Mouse (Mus musculus) regulatory T cell (primary cell): ENCODE results near the gene Tle6.

Experiments
- in situ Hi-C: fragments of 300-600 bp; cut with MboI, MseI; formaldehyde crosslinking; loops from one replicate; pipeline ENCODE4 v1.15.1; 2025; ENCODE audit warnings: high pct_unique_total_duplicates

Tle6 gene

DNA sequence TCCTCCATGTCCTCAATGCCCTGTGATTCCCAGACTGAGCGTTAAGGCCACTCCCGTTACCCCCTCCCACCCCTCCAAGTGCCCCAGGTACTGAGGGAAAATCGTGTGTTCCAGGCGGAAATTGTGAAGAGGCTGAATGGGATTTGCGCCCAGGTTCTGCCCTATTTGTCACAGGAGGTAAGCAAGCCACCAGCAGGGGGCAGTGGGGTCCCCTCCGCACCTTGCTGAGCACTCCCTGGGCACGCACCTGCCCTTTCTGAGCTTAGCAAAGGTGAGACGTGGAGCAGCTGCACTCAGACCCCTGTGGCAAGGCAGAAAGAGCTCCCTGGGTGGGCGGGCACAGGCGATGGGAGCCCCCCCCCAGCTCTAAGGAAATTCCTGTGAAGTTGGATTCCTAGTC lies 36.1 kb downstream of the Tle6 start:
- in situ Hi-C loops = no loop called here

DNA sequence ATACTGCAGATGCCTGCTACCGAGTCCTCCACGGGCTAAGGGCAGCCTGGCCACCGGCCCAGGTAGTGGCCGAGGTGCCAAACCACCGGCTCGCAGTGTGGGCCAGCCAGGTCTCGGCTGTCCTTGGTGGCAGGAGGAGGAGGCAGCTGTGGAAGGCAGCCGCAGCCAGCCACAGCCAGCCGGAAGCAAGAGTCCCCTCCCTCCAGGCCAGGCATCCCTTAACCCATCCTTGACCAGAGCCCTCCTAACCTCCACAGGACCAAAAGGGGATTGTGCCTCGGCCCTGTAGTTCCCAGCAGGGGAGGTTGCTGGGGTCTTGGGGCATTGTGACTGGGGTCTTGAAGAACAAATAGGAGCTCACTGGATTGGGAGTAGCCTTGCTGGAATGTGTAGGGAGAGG lies 36.7 kb downstream of the Tle6 start:
- in situ Hi-C loops = no loop called here

- in situ Hi-C loops = no loop called here
Measured at GRCm38 (mm10) chr10:81563481-81563880, 37.4 kb downstream of the Tle6 start.

GRCm38 (mm10) chr10:81562411-81562810 lies 38.5 kb downstream of the Tle6 start:
- in situ Hi-C loops = no loop called here

- in situ Hi-C loops = no loop called here
Measured at GRCm38 (mm10) chr10:81560719-81561459, 40.0 kb downstream of the Tle6 start.

DNA sequence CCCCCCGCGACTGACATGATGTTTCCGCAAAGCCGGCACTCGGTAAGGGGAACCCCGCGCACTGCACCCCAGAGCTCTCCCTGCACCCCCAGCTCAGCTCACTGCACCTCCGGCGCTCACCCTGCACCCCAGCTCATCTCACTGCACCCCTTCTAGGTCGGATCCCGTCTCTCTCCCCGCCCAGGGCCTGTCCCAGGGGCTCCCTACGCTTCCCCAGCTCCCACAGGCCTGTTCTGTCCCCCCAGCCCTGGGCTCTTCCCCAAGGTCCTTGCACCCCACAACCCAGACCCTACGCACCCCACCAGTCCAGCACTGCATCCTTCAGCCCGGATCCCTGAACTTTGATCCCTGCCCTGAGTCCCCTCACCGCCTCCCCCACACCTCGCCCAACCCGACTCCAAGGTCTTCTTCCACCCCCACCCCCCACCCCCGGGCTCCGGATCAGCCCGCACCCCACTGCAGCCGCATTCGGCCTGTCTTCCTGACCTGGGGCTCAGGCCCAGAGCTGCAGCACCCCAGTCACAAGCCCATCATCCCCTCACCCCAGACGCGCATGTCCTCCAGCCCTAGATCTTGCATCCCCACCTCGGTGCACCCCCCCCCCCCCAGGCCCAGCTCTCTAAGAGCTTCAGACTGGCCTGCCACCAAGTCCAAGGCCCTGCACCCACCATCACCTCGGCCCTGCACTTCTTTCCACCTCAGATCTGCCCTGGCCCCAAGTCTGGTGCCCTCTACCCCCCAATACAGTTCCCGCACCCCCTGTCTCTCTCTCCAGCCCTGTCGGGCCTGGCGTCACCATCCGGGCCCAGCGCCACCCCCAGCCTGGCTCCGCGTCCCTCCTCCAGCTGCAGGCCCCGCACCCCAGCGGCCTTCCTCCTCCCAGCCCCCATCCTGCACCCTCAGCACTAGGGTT lies 41.0 kb downstream of the Tle6 start:
- in situ Hi-C loops = loop anchor here (5.0 kb wide), 1 partner anchor 82 kb away; no protein-coding TSS in a partner anchor

DNA sequence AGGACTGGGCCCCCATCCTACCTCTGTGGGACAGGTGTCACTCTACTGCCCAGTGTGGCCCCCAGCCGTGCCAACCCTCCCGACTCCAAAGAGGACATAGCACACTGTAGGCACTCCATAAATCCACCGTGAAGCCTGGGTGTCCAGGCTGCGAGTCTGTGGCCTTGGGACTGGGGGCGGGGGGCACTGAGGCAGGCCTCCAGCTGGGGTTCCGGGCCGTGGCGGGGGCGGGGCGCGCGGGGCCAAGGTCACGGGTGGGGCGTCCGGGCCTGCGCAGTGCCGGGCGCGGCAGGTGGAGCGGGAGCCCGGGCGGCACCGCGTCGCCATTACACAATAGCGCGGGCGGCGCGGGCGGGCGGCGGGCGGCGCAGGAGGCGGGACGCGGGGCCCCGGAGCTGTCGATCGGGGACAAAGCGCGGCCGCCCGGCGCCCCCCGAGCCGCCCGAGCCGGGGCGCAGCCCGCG lies 41.7 kb downstream of the Tle6 start, which contains the start of gene Aes:
Gene Aes (plus strand): TSS at position 326 of the 464 bp plus-strand sequence.
- in situ Hi-C loops = loop anchor here (5.0 kb wide), 1 partner anchor 83 kb away; no protein-coding TSS in a partner anchor

GRCm38 (mm10) chr10:81557491-81557890 lies 43.4 kb downstream of the Tle6 start:
- in situ Hi-C loops = loop anchor here (5.0 kb wide), 1 partner anchor 85 kb away; no protein-coding TSS in a partner anchor

- in situ Hi-C loops = loop anchor here (5.0 kb wide), 1 partner anchor 86 kb away; no protein-coding TSS in a partner anchor
Measured at GRCm38 (mm10) chr10:81556282-81556681, 44.6 kb downstream of the Tle6 start.

DNA sequence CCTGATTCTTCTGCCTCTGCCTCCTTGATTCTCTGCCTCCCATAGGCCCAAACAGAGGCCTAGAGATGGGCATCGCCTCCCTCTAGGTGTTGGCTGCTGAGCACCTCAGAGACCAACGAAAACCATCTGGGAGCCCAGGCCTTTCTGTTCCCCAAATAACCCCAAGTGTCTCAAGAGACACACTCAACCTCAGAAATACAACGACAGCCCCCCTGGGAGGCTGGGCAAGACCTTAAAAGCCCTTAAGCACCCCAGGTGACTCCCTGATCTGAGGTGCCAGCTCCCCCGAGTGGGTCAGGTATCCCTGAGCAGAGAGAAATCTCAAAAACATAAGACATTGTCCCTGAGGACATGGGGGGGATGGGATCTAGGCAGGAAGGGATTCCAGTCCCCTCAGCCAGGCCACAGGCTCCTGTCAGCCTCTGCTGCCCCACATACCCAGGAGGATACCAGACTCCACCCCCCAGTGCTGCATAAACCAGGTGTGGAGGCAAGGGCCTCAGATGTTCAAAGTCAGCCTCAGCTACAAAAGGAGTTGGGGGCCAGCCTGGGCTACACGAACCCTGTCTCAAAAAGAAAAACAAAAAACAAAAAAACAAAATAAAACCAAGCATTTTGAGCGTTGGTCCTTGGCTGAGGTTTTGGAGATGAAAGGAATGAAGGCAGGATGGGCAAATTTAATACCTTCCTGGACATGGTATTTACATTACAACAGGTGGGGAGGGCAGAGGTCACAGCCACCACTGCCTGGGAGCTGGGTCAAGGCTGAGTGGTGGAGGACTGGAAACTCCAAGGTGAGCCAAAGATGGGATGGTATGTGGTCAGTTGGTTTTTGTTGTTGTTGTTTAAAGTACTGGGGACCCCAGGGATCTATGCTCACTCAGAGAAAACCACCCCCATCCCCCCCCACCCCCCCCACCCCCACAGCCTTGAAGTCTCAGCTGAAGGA lies 46.8 kb downstream of the Tle6 start:
- in situ Hi-C loops = no loop called here

- in situ Hi-C loops = no loop called here
Measured at GRCm38 (mm10) chr10:81553232-81553631, 47.6 kb downstream of the Tle6 start.

GRCm38 (mm10) chr10:81551597-81552102 lies 49.2 kb downstream of the Tle6 start:
- in situ Hi-C loops = no loop called here

DNA sequence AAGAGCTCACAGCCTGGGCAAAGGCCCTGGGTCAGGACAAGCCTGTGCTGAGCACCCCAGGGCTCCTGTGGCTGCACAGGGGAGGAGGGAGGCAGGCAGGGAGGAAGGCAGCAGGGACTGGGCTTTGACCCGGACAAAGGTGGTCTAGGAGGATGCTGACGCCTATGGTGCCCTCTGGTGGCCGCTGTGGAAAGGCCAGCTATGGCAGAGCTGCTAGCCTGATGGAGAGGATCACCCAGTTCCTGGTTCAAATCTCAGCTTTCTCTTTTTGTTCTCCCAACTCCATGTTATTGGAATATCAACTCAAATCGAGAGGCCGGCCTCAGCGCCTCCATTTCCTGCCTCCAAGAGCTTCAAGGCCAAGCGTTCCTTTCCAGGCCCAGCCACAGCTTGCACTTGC lies 50.6 kb downstream of the Tle6 start:
- in situ Hi-C loops = no loop called here

DNA sequence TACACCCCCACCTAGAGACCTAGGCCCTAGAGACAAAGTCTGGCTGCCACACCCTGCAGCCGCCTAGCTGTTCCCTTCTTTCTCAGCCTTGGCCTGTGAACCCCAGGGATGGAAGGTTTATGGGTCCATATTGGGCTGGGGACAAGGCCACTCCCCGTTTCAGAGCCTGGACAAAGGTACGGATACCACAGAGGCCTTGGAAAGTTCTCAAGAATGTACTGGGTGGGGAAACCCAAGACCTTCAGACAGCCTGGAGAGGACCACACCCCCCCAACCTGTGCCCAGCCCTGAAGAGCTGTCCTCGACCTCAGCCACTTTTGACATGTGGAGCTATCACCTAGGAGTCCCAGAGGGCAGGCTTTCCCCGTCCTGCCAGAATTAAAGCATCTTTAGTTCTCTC lies 51.9 kb downstream of the Tle6 start:
- in situ Hi-C loops = no loop called here

GRCm38 (mm10) chr10:81546788-81547571 lies 53.9 kb downstream of the Tle6 start:
- in situ Hi-C loops = no loop called here

DNA sequence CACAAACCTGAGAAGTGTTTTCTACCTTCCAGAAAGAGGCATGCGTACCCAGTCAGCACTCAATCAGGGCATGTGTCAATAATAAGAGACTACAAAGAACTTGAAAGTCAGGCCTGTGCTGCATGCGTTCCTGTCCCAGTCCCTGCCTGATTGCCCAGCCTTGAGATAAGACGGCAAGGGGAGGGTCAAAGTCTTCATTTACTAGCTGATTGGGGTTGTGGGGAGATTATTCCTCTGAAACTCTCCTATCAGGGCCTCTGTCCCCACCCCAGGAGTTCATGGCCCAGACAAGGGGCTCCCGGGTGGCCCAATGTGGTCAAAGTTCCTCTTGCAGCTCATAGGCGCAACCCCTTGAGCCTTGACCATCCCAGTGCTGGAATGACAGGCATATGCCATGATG lies 54.5 kb downstream of the Tle6 start:
- in situ Hi-C loops = no loop called here

- in situ Hi-C loops = no loop called here
Measured at GRCm38 (mm10) chr10:81545161-81545747, 55.6 kb downstream of the Tle6 start, which contains the start of gene Gna11. Gene Gna11 (minus strand): TSS chr10:81545190.

GRCm38 (mm10) chr10:81544296-81545160 lies 56.3 kb downstream of the Tle6 start:
- in situ Hi-C loops = no loop called here

DNA sequence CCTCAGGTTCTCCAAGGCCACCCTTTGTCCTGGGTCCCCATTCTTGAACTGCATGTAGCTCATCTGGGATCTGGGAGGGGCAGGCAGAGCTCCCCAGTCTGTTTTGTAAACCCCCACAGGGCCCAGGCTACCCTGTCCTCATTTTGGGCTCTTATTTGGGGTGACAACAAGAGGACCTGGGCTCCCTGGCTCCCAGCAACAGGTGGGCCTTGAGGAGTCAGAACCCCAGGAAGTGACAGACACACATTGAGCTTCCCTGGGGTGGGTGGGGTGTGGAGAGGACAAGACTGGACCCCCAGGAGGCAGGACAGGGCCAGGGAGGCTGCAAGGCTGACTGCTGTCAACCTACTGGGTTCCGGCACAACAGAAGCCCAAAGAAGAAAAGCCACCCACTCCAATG lies 57.2 kb downstream of the Tle6 start:
- in situ Hi-C loops = no loop called here
